Mouse (Mus musculus): Measurements from ENCODE around the gene Ahcyl2. TPM values are rescaled to one million over a fixed set of nuclear protein-coding genes. Genes with fewer than 3 reads are reported as not detected.

Ahcyl2 gene
- polyA plus RNA-seq, 1 experiment from 2014 or later, result 2.0 TPM

DNA sequence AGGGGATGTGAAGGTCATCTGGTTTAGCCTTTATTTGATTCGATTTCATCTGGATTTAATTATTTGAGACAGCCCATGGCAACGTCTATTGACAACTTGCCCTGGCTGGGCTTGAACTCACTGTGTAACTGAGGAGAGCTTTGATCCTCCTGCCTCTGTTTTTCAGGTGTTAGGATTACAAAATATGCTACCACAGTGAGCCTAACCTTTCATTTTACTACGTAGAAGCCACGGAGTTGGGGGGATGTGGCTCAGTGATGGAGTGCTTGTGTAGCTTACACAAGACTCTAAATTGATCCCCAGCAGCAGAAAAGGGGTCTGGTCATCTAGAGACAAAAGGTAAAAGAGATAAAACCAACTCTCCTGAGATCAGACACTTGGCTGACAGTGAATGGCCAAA, 150.1 kb downstream of the Ahcyl2 start:
- no peak for ATAC-seq
- H3K36me3 ChIP-seq (replicated peaks; ENCODE audit: insufficient read depth, low read length), result no peaks in the 10 kb centered on the region
- TF ChIP-seq CTCF (IDR thresholded peaks at IDR 0.05; ENCODE audit: low read depth) (no peak), EP300 (IDR thresholded peaks at IDR 0.05; ENCODE audit: low read depth) (no peak)
- H3K9ac ChIP-seq (replicated peaks), result no peak overlapping the region
- H3K4me2 ChIP-seq (ENCODE audit: low read depth, low read length), result peak overlapping the region; percentile 100
- H3K4me1 ChIP-seq (ENCODE audit: insufficient read depth), result peaks cover 12% of the 10 kb centered on the region
- no peaks in the 10 kb centered on the region for H3K9me3 ChIP-seq (ENCODE audit: low read length)
- H3K27ac ChIP-seq (ENCODE audit: low read depth), result no peak overlapping the region
- peaks cover 33% of the 10 kb centered on the region for H3K27me3 ChIP-seq (ENCODE audit: insufficient read depth, low read length)
- no peak for DNase-seq
- 48% methylated on average over 4 of the region's 4 CpGs for WGBS (ENCODE audit: insufficient replicate concordance)
- H3K4me3 ChIP-seq (ENCODE audit: low read depth, low read length), result peak overlapping the region; percentile 80

DNA sequence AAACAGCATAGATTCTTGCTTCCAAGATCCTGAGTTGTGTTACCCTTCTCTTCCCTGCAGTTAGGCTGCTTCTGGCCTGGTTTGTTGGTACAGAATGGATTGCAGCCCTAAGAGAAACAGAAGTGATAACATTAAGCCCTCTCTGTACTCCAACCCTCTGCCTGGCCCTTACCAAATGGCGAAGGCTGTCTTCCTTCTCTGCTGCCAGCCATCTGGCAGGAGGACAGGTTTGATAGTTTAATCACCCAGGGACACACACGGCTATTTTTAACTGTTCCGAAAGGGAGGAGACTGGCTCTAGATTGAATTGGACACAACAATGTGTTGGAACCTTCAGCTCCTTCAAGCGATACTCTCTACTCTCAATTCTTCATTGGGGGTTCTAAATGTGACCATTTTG, 155.7 kb downstream of the Ahcyl2 start:
- no peak for TF ChIP-seq CTCF (IDR thresholded peaks at IDR 0.05; ENCODE audit: low read depth)
- peak; percentile 44; the same call in 1 of the 2 replicates for TF ChIP-seq EP300 (IDR thresholded peaks at IDR 0.05; ENCODE audit: low read depth)
- Histone ChIP-seq H3K4me2 (ENCODE audit: low read depth, low read length) (no peak overlapping the region), H3K27ac (ENCODE audit: low read depth) (no peak overlapping the region), H3K9me3 (ENCODE audit: low read length) (no peaks in the 10 kb centered on the region), H3K36me3 (replicated peaks; ENCODE audit: insufficient read depth, low read length) (no peaks in the 10 kb centered on the region), H3K4me1 (ENCODE audit: insufficient read depth) (no peaks in the 10 kb centered on the region), H3K27me3 (ENCODE audit: insufficient read depth, low read length) (peaks cover 8% of the 10 kb centered on the region; the same call in 1 of the 2 replicates), H3K9ac (replicated peaks) (no peak overlapping the region), H3K4me3 (ENCODE audit: low read depth, low read length) (no peak overlapping the region)
- WGBS (ENCODE audit: insufficient replicate concordance), result 58% methylated on average over 4 of the region's 4 CpGs
- DNase-seq (no peak), ATAC-seq (peak; percentile 44)

DNA sequence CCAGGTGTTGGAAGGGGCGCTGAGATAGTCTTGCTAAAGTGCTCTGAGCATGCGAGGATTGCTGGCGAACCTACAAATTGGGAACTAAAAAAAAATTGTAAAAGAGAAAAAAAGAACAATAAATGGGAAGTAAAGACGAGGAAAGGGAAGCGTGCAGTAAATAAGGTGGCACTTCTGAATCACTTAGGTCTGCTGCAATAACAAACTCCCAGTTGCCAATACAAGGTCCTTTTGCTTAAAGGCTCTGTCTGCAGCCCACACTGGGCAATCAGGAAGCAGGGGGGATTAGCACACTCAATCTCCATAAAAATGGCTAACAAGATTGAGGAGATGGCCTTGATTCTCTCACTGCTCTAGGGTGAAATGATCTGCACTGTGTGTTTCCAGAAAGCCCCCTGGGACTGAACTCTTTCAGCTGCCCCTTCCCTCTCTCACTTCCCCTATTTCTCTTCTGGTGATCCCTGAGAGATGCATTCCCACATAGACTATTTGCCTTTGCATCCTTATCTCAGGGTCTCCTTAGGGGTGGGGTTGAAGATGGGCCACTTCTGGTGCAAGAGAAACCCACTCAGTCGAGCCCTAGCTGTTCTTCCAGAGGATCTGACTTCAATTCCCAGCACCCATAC, 157.9 kb downstream of the Ahcyl2 start:
- TF ChIP-seq EP300 (IDR thresholded peaks at IDR 0.05; ENCODE audit: low read depth), result no peak
- no peak for TF ChIP-seq CTCF (IDR thresholded peaks at IDR 0.05; ENCODE audit: low read depth)
- Histone ChIP-seq H3K4me3 (ENCODE audit: low read depth, low read length) (no peak overlapping the region), H3K4me1 (ENCODE audit: insufficient read depth) (no peaks in the 10 kb centered on the region), H3K9me3 (ENCODE audit: low read length) (no peaks in the 10 kb centered on the region), H3K9ac (replicated peaks) (no peak overlapping the region), H3K4me2 (ENCODE audit: low read depth, low read length) (no peak overlapping the region), H3K36me3 (replicated peaks; ENCODE audit: insufficient read depth, low read length) (no peaks in the 10 kb centered on the region), H3K27ac (ENCODE audit: low read depth) (no peak overlapping the region), H3K27me3 (ENCODE audit: insufficient read depth, low read length) (no peaks in the 10 kb centered on the region)
- DNase-seq, result no peak
- WGBS (ENCODE audit: insufficient replicate concordance), result 53% methylated on average over 6 of the region's 6 CpGs
- no peak for ATAC-seq

DNA sequence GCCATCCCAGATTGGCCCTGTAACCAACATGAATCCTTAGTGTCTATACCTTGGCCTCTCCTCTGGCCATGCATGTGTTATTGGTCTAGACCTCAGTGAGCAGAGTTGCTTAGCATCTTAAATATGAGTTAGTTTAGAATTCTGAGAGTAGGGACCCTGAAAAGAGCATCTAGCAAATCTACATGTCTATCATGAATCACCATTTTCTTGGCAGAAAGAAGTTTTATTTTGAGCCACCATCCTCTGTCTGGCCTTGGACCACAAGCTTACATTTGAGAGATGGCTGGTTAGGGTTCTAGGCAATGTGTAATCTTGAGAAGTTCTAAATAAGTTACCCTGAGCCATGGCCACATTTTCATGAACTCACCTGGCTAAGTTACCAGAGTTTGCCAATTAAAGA, 162.3 kb downstream of the Ahcyl2 start:
- Histone ChIP-seq H3K36me3 (replicated peaks; ENCODE audit: insufficient read depth, low read length) (no peaks in the 10 kb centered on the region), H3K4me2 (ENCODE audit: low read depth, low read length) (no peak overlapping the region), H3K27me3 (ENCODE audit: insufficient read depth, low read length) (no peaks in the 10 kb centered on the region), H3K9me3 (ENCODE audit: low read length) (no peaks in the 10 kb centered on the region), H3K4me3 (ENCODE audit: low read depth, low read length) (no peak overlapping the region), H3K27ac (ENCODE audit: low read depth) (no peak overlapping the region), H3K9ac (replicated peaks) (no peak overlapping the region), H3K4me1 (ENCODE audit: insufficient read depth) (no peaks in the 10 kb centered on the region)
- no peak for ATAC-seq
- DNase-seq, result no peak
- TF ChIP-seq CTCF (IDR thresholded peaks at IDR 0.05; ENCODE audit: low read depth) (no peak), EP300 (IDR thresholded peaks at IDR 0.05; ENCODE audit: low read depth) (no peak)

DNA sequence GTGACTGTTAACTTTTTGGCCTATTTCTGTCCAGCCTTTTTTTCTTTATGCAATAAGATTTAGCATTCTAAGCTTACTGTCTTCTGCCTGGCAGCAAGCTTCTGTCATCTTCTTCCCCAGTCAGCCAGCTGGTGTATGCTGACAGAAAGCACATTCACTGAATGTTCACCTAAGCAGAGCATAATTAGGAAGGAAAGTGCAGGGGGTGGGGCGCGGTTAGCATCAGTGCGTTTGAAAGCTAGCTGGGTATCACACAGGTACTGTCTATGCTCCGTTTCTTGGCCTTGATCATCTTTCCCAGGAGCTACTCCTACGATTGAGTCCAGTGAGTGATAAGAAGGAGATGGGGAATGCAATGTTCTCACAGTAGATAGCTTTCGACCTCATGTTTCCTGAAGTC, 162.9 kb downstream of the Ahcyl2 start:
- no peaks in the 10 kb centered on the region for H3K4me1 ChIP-seq (ENCODE audit: insufficient read depth)
- H3K36me3 ChIP-seq (replicated peaks; ENCODE audit: insufficient read depth, low read length), result no peaks in the 10 kb centered on the region
- TF ChIP-seq EP300 (IDR thresholded peaks at IDR 0.05; ENCODE audit: low read depth), result no peak
- no peak for TF ChIP-seq CTCF (IDR thresholded peaks at IDR 0.05; ENCODE audit: low read depth)
- no peak overlapping the region for H3K27ac ChIP-seq (ENCODE audit: low read depth)
- WGBS (ENCODE audit: insufficient replicate concordance), result 70% methylated on average over 6 of the region's 6 CpGs
- no peaks in the 10 kb centered on the region for H3K9me3 ChIP-seq (ENCODE audit: low read length)
- no peak for DNase-seq
- ATAC-seq, result no peak
- no peaks in the 10 kb centered on the region for H3K27me3 ChIP-seq (ENCODE audit: insufficient read depth, low read length)
- H3K9ac ChIP-seq (replicated peaks), result no peak overlapping the region
- H3K4me3 ChIP-seq (ENCODE audit: low read depth, low read length), result no peak overlapping the region
- H3K4me2 ChIP-seq (ENCODE audit: low read depth, low read length), result no peak overlapping the region

DNA sequence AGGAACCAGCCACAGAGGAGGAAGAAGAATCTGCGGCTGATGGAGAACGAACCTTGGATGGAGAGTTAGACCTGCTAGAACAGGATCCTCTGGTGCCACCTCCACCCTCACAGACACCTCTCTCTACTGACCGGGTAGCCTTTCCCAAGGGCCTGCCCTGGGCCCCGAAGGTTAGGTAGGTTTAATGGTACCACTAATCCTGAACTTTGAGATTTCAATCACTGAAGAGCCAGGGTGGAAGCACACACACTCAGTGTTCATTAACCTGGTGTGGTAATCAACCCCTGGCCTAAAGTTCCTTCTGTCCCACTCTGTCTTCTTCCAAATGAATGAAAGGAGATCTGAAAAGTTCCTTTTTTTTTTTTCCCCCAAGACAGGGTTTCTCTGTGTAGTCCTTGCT, 163.4 kb downstream of the Ahcyl2 start:
- no peak overlapping the region for H3K27ac ChIP-seq (ENCODE audit: low read depth)
- no peak overlapping the region for H3K9ac ChIP-seq (replicated peaks)
- H3K4me1 ChIP-seq (ENCODE audit: insufficient read depth), result no peaks in the 10 kb centered on the region
- TF ChIP-seq EP300 (IDR thresholded peaks at IDR 0.05; ENCODE audit: low read depth) (no peak), CTCF (IDR thresholded peaks at IDR 0.05; ENCODE audit: low read depth) (no peak)
- H3K27me3 ChIP-seq (ENCODE audit: insufficient read depth, low read length), result no peaks in the 10 kb centered on the region
- no peak overlapping the region for H3K4me3 ChIP-seq (ENCODE audit: low read depth, low read length)
- DNase-seq (no peak), ATAC-seq (no peak)
- H3K4me2 ChIP-seq (ENCODE audit: low read depth, low read length), result no peak overlapping the region
- no peaks in the 10 kb centered on the region for H3K36me3 ChIP-seq (replicated peaks; ENCODE audit: insufficient read depth, low read length)
- no peaks in the 10 kb centered on the region for H3K9me3 ChIP-seq (ENCODE audit: low read length)
- 80% methylated on average over 4 of the region's 4 CpGs for WGBS (ENCODE audit: insufficient replicate concordance)

DNA sequence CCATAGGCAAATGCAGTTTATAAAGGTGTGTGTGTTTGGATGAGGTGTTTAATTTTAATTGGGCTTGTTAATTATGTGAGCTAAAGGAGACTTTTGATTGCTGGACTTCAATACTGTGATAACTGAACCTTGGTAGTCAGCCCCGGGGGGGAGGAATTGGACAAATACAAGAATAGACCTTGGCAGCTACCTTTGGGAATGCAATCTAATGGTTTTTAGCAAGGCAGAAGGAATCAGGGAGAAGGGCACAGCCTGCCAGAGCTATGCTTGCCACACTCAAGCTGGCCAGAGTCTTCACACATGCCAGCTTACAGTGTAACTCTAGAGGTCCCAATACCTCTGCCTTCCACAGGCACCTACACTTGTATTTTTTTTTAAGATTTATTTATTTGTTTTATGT, 167.9 kb downstream of the Ahcyl2 start:
- WGBS (ENCODE audit: insufficient replicate concordance), result 80% methylated on average over 1 of the region's 1 CpGs
- TF ChIP-seq CTCF (IDR thresholded peaks at IDR 0.05; ENCODE audit: low read depth), result no peak
- TF ChIP-seq EP300 (IDR thresholded peaks at IDR 0.05; ENCODE audit: low read depth), result no peak
- Histone ChIP-seq H3K9ac (replicated peaks) (no peak overlapping the region), H3K9me3 (ENCODE audit: low read length) (no peaks in the 10 kb centered on the region), H3K27me3 (ENCODE audit: insufficient read depth, low read length) (no peaks in the 10 kb centered on the region), H3K27ac (ENCODE audit: low read depth) (no peak overlapping the region), H3K4me3 (ENCODE audit: low read depth, low read length) (no peak overlapping the region), H3K36me3 (replicated peaks; ENCODE audit: insufficient read depth, low read length) (no peaks in the 10 kb centered on the region), H3K4me2 (ENCODE audit: low read depth, low read length) (no peak overlapping the region), H3K4me1 (ENCODE audit: insufficient read depth) (no peaks in the 10 kb centered on the region)
- DNase-seq, result no peak
- ATAC-seq, result no peak
